Mouse (Mus musculus) midbrain, embryonic 14.5 days (tissue): Measurements from ENCODE around the gene Bbc3. TPM values are rescaled to one million over a fixed set of nuclear protein-coding genes. Genes with fewer than 3 reads are reported as not detected.

Experiments used
- ATAC-seq: fragments of 200-750 bp; cut with Nextera tagmentation; 2 replicates; pipeline ENCODE4 v1.8.0; 2017; ENCODE audit warnings: moderate number of reproducible peaks, moderate library complexity; ENCODE audit not compliant: low FRiP score, low TSS enrichment
- DNase-seq: peaks from one replicate; pipeline ENCODE4 v3.0.0-alpha.2; 2015
- H3K27ac ChIP-seq: fragments of 300-500 bp; sonication (generic); replicated peaks from 2 replicates; pipeline ENCODE4 v1.5.1; 2014; ENCODE audit warnings: mild to moderate bottlenecking, low read depth, low read length, moderate library complexity
- H3K27me3 ChIP-seq: fragments of 300-500 bp; sonication (generic); 2 replicates; pipeline ENCODE4 v1.6.1; 2014; ENCODE audit warnings: low read length, control low read depth, mixed read lengths; ENCODE audit not compliant: control insufficient read depth, insufficient read depth
- H3K36me3 ChIP-seq: fragments of 300-500 bp; sonication (generic); 2 replicates; pipeline ENCODE4 v1.6.1; 2014; ENCODE audit warnings: low read length, control low read depth; ENCODE audit not compliant: control insufficient read depth, insufficient read depth
- H3K4me1 ChIP-seq: fragments of 300-500 bp; sonication (generic); 2 replicates; pipeline ENCODE4 v1.6.1; 2014; ENCODE audit warnings: mild to moderate bottlenecking, antibody characterized with exemption, low read length, control low read depth; ENCODE audit not compliant: control insufficient read depth, insufficient read depth
- H3K4me2 ChIP-seq: fragments of 300-500 bp; sonication (generic); 2 replicates; pipeline ENCODE4 v1.6.1; 2014; ENCODE audit warnings: mild to moderate bottlenecking, low read length, moderate library complexity
- H3K4me3 ChIP-seq: fragments of 300-500 bp; sonication (generic); replicated peaks from 2 replicates; pipeline ENCODE4 v1.5.1; 2014; ENCODE audit warnings: low read depth, low read length
- H3K9ac ChIP-seq: fragments of 300-500 bp; sonication (generic); replicated peaks from 2 replicates; pipeline ENCODE4 v1.6.1; 2014; ENCODE audit warnings: mild to moderate bottlenecking, low read length, moderate library complexity
- H3K9me3 ChIP-seq: fragments of 300-500 bp; sonication (generic); 2 replicates; pipeline ENCODE4 v1.6.1; 2016; ENCODE audit warnings: low read length, control low read depth, mixed read lengths; ENCODE audit not compliant: control insufficient read depth
- WGBS: fragments of 180-500 bp; shearing (Covaris S2); extraction: QIAGEN DNeasy Blood & Tissue Kit; methylation state at CpG from one replicate; pipeline ENCODE4 v1.1.7; 2014; 5-methylcytosine and 5-hydroxymethylcytosine counted together
- polyA plus RNA-seq: library from polyadenylated mRNA; unstranded; fragments of >200 nt; fragmentation: Nextera tagmentation; extraction: Ambion mirVana; gene quantifications from 2 replicates; pipeline ENCODE4 v1.2.1, GENCODE M21; 2014

Bbc3 gene
- polyA plus RNA-seq, 1 experiment from 2014 or later, result 16.8 TPM

DNA sequence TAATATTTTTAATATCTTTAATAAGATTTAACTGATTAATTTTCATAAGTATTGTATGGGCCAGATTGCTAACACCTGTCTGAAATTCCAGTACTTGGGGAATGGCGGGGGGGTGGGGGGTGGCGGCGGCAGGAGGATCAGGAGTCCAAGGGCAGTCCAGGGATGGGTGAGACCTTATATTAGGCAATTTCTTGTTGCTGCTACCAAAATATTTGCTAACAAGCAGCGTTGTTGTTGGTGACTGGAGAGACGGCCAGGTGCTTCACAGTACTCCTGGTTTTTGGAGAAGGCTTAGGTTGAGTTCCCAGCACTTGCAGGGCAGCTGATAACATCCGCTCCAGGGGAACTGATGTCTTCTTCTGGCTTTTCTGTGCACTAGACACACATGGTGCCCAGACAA, 12.3 kb downstream of the Bbc3 start:
- 92% methylated on average over 6 of the region's 6 CpGs for WGBS
- peaks cover 14% of the 10 kb centered on the region for H3K36me3 ChIP-seq
- DNase-seq (no peak), ATAC-seq (no peak)
- no peaks in the 10 kb centered on the region for H3K4me1 ChIP-seq
- no peak overlapping the region for H3K9ac ChIP-seq
- H3K4me3 ChIP-seq, result no peak overlapping the region
- no peak overlapping the region for H3K27ac ChIP-seq
- no peaks in the 10 kb centered on the region for H3K27me3 ChIP-seq
- no peak overlapping the region for H3K4me2 ChIP-seq
- H3K9me3 ChIP-seq, result no peaks in the 10 kb centered on the region

DNA sequence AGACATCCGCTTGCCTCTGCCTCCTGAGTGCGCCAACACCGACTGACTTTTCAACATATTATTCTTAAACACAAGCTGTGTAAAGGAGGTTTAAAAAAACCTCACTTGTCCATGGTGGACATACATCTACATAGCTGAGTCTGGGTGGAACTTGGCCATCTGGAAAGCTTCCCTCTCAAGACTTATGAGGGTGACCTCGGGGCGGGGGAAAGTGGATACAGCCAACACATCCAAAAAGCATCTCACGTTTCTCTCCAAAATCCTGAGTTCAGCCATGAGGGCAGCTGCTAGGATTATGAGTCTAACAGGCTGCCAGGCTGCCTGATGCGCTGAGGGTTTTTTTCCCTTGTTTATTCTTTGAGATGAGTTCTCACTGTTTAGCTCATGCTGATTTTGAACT, 16.5 kb downstream of the Bbc3 start:
- Histone ChIP-seq H3K27ac (no peak overlapping the region), H3K4me2 (no peak overlapping the region), H3K9ac (no peak overlapping the region), H3K4me1 (no peaks in the 10 kb centered on the region), H3K9me3 (no peaks in the 10 kb centered on the region), H3K27me3 (no peaks in the 10 kb centered on the region), H3K4me3 (no peak overlapping the region), H3K36me3 (peaks cover 34% of the 10 kb centered on the region)
- ATAC-seq (no peak), DNase-seq (no peak)
- WGBS, result 95% methylated on average over 7 of the region's 7 CpGs

DNA sequence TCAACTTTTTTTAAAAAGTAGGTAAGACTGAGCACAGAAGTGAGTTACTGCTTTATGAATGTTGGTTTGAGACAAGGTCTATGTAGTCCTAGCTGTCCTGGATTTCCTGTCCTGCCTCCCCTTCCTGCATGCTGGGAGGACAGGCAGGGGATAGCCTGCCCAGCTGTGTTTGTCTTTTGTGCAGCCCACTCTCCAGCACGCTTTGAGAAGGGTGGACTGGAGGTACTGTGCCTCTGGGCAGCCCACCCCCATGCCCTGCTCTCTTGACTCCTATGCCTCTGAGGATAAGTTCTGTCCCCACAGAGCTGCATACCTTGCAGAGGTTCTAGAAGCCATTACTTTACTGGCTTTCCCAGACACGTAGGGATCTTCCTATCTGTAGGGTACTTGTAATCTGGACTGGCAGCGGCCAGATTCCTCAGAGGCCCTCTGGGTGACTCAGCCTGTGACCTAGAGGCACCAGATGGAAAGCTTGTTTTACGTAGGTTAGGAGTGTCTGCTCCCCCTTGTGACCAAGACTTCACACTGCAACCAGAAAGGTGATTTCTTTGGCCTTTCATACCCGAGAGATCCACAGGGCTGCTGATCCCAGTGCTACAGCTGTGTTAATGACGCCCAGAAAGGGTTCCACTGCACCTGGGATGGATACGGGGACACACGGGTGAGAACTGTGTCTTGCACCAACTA, 17.9 kb downstream of the Bbc3 start:
- Histone ChIP-seq H3K4me1 (no peaks in the 10 kb centered on the region), H3K27me3 (no peaks in the 10 kb centered on the region), H3K9ac (no peak overlapping the region), H3K4me2 (no peak overlapping the region), H3K27ac (no peak overlapping the region), H3K36me3 (peaks cover 45% of the 10 kb centered on the region), H3K9me3 (no peaks in the 10 kb centered on the region), H3K4me3 (no peak overlapping the region)
- DNase-seq, result peak; percentile 85
- WGBS, result 37% methylated on average over 8 of the region's 8 CpGs
- ATAC-seq, result peak; percentile 40; the same call in 1 of the 2 replicates

DNA sequence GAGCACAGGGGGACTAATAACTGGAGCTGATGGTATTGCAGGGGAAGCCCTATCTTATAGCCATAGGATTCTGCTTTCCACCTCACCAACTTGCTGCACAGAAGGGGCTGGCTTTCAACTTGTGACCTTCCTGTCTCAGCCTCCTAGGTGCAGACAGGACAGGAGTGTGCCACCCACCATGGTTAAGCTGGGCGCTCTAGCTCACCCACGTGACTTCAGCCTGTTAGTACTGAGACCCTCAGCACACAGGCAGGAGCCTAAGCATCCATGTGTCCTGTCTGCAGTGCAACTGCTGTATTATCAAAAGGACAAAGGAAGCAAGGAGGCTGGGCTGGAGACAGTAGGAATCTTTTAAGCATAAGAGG, 18.4 kb downstream of the Bbc3 start:
- H3K36me3 ChIP-seq, result peaks cover 45% of the 10 kb centered on the region
- ATAC-seq, result no peak
- 97% methylated on average over 2 of the region's 2 CpGs for WGBS

DNA sequence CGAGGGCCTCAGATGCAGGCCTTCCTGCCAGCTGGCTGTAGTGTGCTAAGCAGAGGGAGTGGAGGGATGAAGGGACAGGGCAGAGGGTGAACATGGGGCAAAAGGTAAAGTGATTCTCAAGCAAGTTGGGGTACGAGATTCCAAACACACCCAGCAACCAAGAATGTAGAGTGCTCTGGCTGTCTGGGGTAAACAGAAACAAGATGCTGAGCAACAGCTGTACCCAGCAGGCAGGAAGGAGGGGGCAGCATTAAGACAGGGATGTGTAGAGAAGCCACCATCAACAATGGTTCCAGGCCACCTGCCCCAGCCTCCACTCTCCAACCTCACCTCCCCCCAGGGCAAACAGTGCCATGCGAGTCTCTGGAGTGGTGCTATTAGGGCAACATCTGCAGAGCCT, 21.0 kb downstream of the Bbc3 start:
- Histone ChIP-seq H3K4me1 (no peaks in the 10 kb centered on the region), H3K4me2 (no peak overlapping the region), H3K27ac (no peak overlapping the region), H3K9me3 (no peaks in the 10 kb centered on the region), H3K27me3 (no peaks in the 10 kb centered on the region), H3K36me3 (peaks cover 64% of the 10 kb centered on the region), H3K4me3 (no peak overlapping the region), H3K9ac (no peak overlapping the region)
- 97% methylated on average over 3 of the region's 3 CpGs for WGBS
- DNase-seq, result no peak
- no peak for ATAC-seq

More for the DNA sequence above, 18.4 kb downstream of the Bbc3 start:
- no peak overlapping the region for H3K27ac ChIP-seq
- no peak overlapping the region for H3K4me3 ChIP-seq
- H3K9me3 ChIP-seq, result no peaks in the 10 kb centered on the region
- no peak overlapping the region for H3K4me2 ChIP-seq
- no peak overlapping the region for H3K9ac ChIP-seq
- DNase-seq, result no peak
- H3K27me3 ChIP-seq, result no peaks in the 10 kb centered on the region
- no peaks in the 10 kb centered on the region for H3K4me1 ChIP-seq

DNA sequence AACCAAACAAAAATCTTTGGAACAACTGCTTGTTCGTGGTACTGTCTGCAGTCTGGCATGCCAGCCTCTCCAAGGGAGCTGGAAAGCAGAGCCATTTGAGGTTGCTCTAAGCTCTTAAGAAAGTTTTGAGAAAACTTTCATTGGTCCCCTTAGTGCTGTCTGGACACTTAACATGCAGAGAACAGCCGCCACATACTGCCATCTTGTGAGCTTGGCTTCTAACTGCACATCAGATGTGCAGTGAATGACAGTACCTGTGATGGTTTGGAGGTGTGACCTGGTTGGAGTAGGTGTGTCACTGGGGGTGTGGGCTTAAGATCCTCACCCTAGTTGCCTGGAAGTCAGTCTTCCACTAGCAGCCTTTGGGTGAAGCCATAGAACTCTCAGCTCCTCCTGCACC, 29.5 kb downstream of the Bbc3 start:
- H3K4me3 ChIP-seq, result no peak overlapping the region
- no peak overlapping the region for H3K27ac ChIP-seq
- ATAC-seq, result no peak
- H3K36me3 ChIP-seq, result peaks cover 43% of the 10 kb centered on the region
- no peaks in the 10 kb centered on the region for H3K27me3 ChIP-seq
- H3K4me2 ChIP-seq, result no peak overlapping the region
- peak; percentile 35 for DNase-seq
- H3K9me3 ChIP-seq, result no peaks in the 10 kb centered on the region
- no peak overlapping the region for H3K9ac ChIP-seq
- H3K4me1 ChIP-seq, result no peaks in the 10 kb centered on the region
- WGBS, result 71% methylated on average over 2 of the region's 2 CpGs

DNA sequence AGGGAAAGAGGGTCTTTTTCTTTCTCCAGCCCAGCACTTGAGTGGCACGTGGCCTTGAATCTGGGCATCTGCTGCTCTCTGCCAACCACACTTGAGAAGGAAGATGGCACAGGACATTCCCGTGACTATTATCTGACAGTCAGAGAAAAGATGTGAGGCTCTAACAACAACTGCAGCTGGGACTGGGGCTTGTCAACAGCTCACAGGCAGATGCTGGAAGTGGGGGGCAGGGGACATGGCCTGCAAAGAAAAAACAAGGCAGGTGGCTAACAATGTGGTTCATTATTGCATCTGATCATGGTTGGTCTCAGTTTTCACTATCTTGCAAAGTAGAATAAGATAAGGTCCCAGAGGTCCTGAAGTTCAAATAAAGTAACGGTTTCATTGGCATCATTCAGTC, 36.4 kb downstream of the Bbc3 start:
- no peak for DNase-seq
- Histone ChIP-seq H3K27me3 (no peaks in the 10 kb centered on the region), H3K9ac (no peak overlapping the region), H3K4me3 (no peak overlapping the region), H3K27ac (no peak overlapping the region), H3K4me1 (no peaks in the 10 kb centered on the region), H3K9me3 (no peaks in the 10 kb centered on the region), H3K36me3 (peaks cover 34% of the 10 kb centered on the region), H3K4me2 (no peak overlapping the region)
- ATAC-seq, result no peak
- WGBS, result 87% methylated on average over 3 of the region's 3 CpGs

DNA sequence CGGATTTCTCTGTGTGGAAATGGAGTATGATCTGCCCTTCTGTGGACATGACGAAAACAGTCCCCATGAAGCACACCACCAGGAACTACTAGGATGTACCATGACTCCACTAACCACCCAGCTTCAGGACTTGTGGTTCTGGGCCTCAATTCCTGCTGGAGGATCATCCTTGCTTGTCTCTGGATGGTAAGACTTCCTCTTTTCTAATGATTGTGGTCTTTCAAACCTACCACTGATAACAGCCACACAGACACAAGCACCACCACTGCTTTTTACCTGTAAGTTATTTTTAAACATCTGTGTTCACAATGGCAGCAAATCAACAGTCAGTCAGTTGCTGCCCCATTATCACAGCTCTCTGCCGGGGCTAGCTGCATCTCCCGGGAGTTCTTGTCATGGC, 37.1 kb downstream of the Bbc3 start:
- H3K4me1 ChIP-seq, result no peaks in the 10 kb centered on the region
- H3K4me2 ChIP-seq, result no peak overlapping the region
- WGBS, result 87% methylated on average over 4 of the region's 4 CpGs
- ATAC-seq (no peak), DNase-seq (no peak)
- H3K27ac ChIP-seq, result no peak overlapping the region
- H3K4me3 ChIP-seq, result no peak overlapping the region
- no peaks in the 10 kb centered on the region for H3K27me3 ChIP-seq
- peaks cover 40% of the 10 kb centered on the region for H3K36me3 ChIP-seq
- no peak overlapping the region for H3K9ac ChIP-seq
- H3K9me3 ChIP-seq, result no peaks in the 10 kb centered on the region

DNA sequence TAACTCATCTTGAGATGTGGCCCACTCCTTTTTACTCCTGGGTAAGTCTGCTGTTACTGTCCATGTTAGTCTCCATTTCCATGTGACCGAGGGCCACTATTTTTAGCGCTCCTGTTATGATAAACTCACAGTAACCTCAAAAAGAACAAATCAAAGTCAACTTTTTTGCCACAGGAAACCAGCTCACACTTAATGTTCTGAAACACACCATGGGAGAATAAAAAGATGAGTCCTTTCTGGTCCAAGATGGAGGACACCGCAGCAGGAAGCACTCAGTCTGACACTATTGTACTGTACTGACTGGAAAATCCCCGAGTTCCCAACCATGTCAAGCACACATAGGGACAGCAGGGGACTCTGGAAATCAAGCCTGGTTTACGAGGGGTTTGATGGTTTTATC, 41.8 kb downstream of the Bbc3 start:
- no peak for DNase-seq
- H3K4me3 ChIP-seq, result no peak overlapping the region
- no peaks in the 10 kb centered on the region for H3K27me3 ChIP-seq
- no peak overlapping the region for H3K27ac ChIP-seq
- no peak overlapping the region for H3K9ac ChIP-seq
- H3K4me1 ChIP-seq, result no peaks in the 10 kb centered on the region
- no peak for ATAC-seq
- no peak overlapping the region for H3K4me2 ChIP-seq
- H3K36me3 ChIP-seq, result peaks cover 55% of the 10 kb centered on the region
- H3K9me3 ChIP-seq, result no peaks in the 10 kb centered on the region
- WGBS, result 94% methylated on average over 5 of the region's 5 CpGs
